Mouse (Mus musculus): ENCODE results near the gene Stxbp1. TPM values are rescaled to one million over a fixed set of nuclear protein-coding genes. Genes with fewer than 3 reads are reported as not detected.

The Stxbp1 gene
- total RNA-seq (2023; ENCODE audit: inconsistent age), result 3.9 to 5.8 TPM (median 5.1 TPM) in 4 replicates

DNA sequence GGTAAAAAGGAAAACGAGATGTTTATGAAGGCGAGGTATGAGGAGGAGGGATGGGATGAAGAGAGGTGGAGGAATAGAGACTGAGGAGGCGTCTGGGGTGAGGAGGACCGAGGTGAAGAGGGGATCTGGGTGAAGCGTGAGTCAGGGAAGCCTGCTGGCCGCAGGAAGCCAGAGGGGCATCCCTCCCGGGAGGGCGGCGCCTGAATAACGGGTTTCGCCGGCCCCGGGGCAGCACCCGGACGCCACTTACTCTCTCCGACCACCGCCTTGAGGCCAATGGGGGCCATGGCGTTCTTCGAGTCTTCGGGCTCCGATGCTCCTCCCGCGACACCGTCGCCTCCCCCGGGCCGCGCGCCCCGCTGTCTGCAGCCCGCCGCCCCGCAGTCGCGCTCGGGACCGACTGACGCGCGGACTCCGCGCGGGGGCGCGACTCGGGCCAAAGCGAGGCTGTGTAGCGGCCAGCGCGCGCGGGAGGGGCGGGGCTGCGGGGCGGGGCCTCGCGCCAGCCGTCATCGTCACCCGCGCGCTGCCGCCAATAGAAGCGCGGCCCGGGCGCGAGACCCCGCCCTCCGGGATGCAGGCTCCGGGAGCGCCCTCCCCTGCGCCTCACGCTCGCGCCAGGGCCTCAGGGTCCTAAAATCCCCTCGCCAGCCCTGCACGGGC lies at the start of gene Stxbp1:
Gene Stxbp1, minus strand, starts transcription at position 441 of the 663 bp plus-strand sequence.

DNA sequence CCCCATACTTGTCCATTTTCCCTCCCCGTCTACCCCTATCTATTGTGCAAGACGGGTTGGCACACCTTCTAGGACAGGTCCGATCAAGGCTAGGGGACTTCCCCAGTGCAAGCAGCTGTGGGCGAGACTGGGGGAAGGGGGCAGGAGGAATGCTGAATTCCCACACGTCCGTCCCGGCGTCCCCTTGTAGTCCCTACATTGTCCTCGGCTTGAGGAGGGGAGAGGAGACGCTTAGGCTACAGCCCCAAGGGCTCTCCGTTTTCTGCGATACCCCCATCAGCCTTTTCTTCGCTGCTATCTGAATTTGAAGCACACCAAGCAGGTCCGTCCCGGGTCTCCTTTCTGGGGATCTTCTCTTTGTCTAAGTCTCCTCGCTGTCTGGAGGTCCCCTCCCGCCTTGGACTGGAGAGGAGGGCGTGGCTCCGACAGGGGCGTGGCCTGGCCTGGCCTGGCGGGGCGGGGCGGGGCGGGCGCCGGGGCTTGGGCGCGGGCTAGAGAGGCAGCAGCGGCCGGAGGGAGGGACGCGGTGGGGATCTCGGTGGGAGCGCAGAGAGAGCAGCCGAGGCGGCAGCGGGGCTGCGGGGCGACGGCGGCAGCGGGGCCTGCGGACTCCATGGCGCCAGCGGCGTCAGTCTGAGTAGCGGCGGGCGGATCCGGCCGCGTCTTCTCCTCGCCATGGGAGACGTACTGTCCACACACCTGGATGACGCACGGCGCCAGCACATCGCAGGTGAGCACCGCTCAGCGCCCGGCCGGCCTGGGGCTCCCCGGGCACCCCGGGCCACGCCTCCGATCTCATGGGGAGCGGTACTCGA lies 28.8 kb upstream of the Stxbp1 start, which contains the start of gene Fam129b:
Gene Fam129b, plus strand, starts transcription at position 440 of the 815 bp plus-strand sequence.

DNA sequence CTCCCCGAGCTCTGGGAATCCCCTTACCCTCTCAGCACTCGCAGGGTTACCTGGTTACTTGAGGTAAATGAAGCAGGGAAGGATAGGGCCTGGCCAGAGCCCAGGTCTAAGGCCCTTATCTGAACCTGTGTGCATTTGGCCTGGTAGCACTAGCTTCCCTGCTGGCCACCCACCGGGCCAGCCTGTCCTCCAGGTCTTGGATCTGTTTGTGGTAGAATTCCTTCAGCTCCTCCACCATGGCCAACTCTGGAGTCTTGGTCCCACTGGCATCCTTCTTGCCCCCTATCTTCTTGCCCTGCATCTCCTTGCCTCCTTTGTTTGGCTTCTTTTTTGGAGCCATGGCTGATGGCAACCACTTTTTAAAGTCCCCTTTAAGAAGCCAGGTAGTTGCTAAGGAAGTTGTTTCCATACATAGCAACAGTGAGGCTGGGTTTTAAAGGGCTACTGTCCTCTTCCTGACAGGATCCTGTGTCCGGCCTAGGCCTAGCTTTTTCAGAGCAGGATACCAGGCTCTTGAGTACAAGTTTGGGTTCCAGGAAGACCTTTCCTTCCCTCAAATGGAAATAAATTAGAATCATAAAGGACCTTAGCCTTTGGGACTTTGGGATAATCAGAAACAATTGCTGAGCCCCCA lies 62.9 kb downstream of the Stxbp1 start, which contains the start of gene Cfap157:
Gene Cfap157, minus strand, starts transcription at position 381 of the 634 bp plus-strand sequence.

DNA sequence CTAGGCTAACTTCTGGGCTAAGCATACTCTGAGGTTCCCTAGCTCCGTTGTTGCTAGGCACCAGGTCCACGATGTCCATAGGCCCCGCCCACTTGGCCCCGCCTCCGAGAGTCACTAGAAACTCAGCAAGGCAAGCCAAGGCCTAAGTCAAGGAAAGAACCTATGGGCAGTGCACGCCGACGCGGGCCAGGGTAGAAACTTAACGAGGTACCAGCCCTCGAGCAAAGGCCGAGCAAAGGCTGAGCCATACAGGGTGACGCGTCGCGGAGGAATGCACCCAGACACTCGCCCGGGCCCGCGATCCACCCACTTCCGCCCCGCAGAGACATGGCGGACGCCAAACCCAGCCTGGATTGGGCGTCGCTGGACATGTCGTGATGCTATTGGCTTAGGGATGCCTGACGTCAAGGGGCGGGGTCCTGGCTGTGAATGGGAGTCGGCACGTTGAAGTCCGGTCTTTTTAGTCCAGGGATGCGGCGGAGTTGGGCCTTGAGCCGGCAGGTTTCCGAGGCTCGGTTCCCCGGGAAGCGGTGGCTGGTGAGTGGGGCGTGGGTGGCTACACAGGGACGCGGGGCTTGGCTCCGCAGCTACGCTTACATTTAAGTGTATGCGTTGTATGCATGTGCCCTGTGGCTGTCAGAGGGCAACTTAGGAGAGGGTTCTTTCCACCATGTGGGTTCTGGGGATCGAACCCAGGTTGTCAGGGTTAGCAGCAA lies 71.5 kb downstream of the Stxbp1 start, which contains the start of the genes Ttc16 and Ptrh1:
Gene Ttc16, minus strand, starts transcription at position 275 of the 716 bp plus-strand sequence.
Gene Ptrh1, plus strand, starts transcription at position 428 of the 716 bp plus-strand sequence.

DNA sequence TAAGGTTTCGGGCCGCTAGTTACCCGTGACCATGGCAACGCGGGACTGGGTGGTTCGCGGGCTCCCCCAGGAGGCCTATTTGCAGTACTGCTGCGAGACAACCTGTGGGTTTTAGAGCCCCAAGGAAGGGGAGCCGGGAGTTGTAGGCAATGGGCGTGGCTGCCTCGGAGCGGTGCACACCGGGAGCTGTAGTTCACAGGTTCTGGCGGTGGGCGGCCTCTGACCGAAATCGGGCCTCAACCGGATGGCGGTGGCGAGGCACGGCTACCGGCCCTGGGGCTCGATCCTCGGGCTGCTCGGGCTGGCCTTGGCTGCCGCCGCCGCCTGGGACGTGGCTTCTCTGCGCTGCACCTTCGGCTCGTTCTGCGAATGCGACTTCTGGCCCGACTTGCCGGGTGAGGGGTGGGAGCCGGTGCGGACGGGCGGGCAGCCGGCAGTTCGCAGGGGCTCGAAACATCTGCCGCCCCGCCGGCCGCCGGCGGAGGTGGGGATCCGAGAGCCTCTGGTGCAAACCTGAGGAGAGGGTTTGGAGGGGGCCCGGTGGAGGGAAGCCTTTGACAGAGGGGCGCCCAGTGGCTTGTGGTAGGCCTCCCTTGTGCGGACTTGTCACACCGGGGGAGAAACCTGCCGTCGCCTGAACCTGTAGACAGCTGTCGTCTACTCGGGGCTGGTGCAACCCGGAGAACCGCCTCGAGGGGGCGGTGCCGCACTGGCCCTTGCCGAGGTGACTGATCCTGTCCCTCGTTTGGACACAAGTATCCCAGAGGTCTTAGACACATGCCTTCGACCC lies 89.8 kb downstream of the Stxbp1 start, which contains the start of gene Tor2a:
Gene Tor2a, plus strand, starts transcription at position 179 of the 790 bp plus-strand sequence.

DNA sequence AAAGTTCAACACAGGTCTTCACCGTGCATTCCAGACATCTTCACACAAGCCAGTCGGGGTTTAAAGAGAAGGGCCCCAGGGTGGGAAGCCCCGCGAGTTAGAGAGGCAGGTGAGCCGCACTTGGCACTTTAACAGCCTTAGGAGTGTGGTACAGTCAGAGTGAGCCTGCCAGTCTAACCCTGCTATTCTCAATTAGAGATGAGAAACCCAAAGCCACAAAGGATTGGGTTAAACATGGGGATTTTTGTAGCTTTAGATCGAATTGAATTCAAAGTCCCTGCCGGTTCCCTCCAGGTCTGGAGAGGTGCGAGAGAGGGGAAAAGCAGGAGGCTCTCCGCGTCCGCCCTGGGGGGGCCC lies 106.2 kb downstream of the Stxbp1 start, which contains the start of gene 6330409D20Rik:
Gene 6330409D20Rik, minus strand, starts transcription at position 101 of the 357 bp plus-strand sequence.

Other genes starting within 250 kb of the Stxbp1 start
- 7.2 to 13.8 TPM (median 9.2 TPM) in 4 replicates for gene St6galnac6, start 247.5 kb downstream of the Stxbp1 start, total RNA-seq (2023; ENCODE audit: inconsistent age)
- gene Ak1, start 225.5 kb downstream of the Stxbp1 start, total RNA-seq (2023; ENCODE audit: inconsistent age), result 0.26 to 1.2 TPM (median 0.62 TPM) in 4 replicates
- 0.45 to 0.99 TPM (median 0.67 TPM) in 4 replicates for gene Eng, start 200.7 kb downstream of the Stxbp1 start, total RNA-seq (2023; ENCODE audit: inconsistent age)
- 26.9 to 36.5 TPM (median 31.6 TPM) in 4 replicates for gene Fpgs, start 143.1 kb downstream of the Stxbp1 start, total RNA-seq (2023; ENCODE audit: inconsistent age)
- 135 to 164 TPM (median 162 TPM) in 4 replicates for gene Cdk9, start 134.2 kb downstream of the Stxbp1 start, total RNA-seq (2023; ENCODE audit: inconsistent age)
- 89.6 to 94.2 TPM (median 93.4 TPM) in 4 replicates for gene Sh2d3c, start 126.2 kb downstream of the Stxbp1 start, total RNA-seq (2023; ENCODE audit: inconsistent age)
- gene 6330409D20Rik, start 106.2 kb downstream of the Stxbp1 start, total RNA-seq (2023; ENCODE audit: inconsistent age), result not detected in 4 replicates
- 31.3 to 39.1 TPM (median 34.5 TPM) in 4 replicates for gene Tor2a, start 90.0 kb downstream of the Stxbp1 start, total RNA-seq (2023; ENCODE audit: inconsistent age)
- 0.24 to 0.61 TPM in 2 of 4 replicates, not detected in the others for gene Ttc16, start 71.6 kb downstream of the Stxbp1 start, total RNA-seq (2023; ENCODE audit: inconsistent age)
- 2.5 to 7.2 TPM (median 3.3 TPM) in 4 replicates for gene Ptrh1, start 71.5 kb downstream of the Stxbp1 start, total RNA-seq (2023; ENCODE audit: inconsistent age)
- gene Cfap157, start 62.8 kb downstream of the Stxbp1 start, total RNA-seq (2023; ENCODE audit: inconsistent age), result 0.32 TPM in 1 of 4 replicates, not detected in the others
- gene Fam129b, start 28.9 kb upstream of the Stxbp1 start, total RNA-seq (2023; ENCODE audit: inconsistent age), result 1.4 to 2.3 TPM (median 1.9 TPM) in 4 replicates
- gene Rpl12, start 114.3 kb upstream of the Stxbp1 start, total RNA-seq (2023; ENCODE audit: inconsistent age), result 883 to 1,046 TPM (median 954 TPM) in 4 replicates
- 13.4 to 23.0 TPM (median 18.7 TPM) in 4 replicates for gene Lrsam1, start 114.4 kb upstream of the Stxbp1 start, total RNA-seq (2023; ENCODE audit: inconsistent age)
- gene Slc2a8, start 134.8 kb upstream of the Stxbp1 start, total RNA-seq (2023; ENCODE audit: inconsistent age), result 5.7 to 12.4 TPM (median 6.3 TPM) in 4 replicates